Mouse (Mus musculus): ENCODE measurements at regions not wholly inside any gene's neighbourhood (a gene's known extent, or its start where the extent isn't known, plus 50 kb on each side); places are given as distances from the start of the nearest gene placed in this dataset.

- no peak for TF ChIP-seq CTCF (IDR thresholded peaks at IDR 0.05)
- TF ChIP-seq EP300 (IDR thresholded peaks at IDR 0.05) = no peak
These were observed 56.7 kb upstream of the Ncoa1 start for GRCm38 (mm10) chr12:4533710-4534109.
